ENCODE assay signal across 9 mouse cellular contexts in the genomic region with DNA sequence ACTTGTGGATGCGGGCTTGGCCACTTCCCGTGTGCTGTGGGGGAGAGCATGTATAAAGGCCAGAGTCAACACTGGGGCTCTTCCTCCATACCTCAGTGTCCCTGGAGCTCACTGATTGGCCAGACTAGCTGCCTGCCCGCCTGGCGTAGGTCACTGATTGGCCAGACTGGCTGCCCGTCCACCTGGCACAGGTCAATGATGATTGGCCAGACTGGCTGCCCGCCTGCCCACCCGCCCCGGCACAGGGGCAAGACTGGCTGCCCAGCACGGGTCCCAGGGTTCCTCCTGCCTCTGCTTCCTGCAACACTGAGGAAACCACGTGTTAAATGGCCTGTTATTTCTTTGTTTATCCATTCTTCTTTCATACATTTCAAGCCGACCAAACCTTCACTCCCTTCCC.
A peak's percentile ranks its signal among the peaks of the same experiment; 100 is the strongest.
DNase-seq lines count a peak whose midpoint lies in the region; ATAC-seq and TF ChIP-seq lines count a peak whose summit lies in the region.
"Had no signal": no experiment of that assay in that cellular context is flagged by ENCODE, and none has a peak within 500 bp of the region (broad histone marks: within the 10 kb centered on the region; RNA-seq: fewer than 3 reads in every experiment).

No protein-coding gene starts in this region.

- 38% methylated on average over 11 of the region's 11 CpGs for WGBS in forebrain, embryonic 11.5 days
- 52% methylated on average over 11 of the region's 11 CpGs for WGBS in forebrain, postnatal 0 days
- 57% methylated on average over 11 of the region's 11 CpGs for WGBS in cerebellum, adult 2 months
- 23% methylated on average over 11 of the region's 11 CpGs for WGBS in heart, embryonic 13.5 days
- WGBS in small intestine, adult 2 months = 44% methylated on average over 11 of the region's 11 CpGs

- peaks cover 30% of the 10 kb centered on the region for H3K4me1 ChIP-seq in forebrain, embryonic 11.5 days (replicated peaks; ENCODE audit: control insufficient read depth, insufficient read depth, low read length)
- H3K4me1 ChIP-seq in forebrain, postnatal 0 days (ENCODE audit: insufficient read depth) = peaks cover 11% of the 10 kb centered on the region
- H3K4me1 ChIP-seq in cerebellum, adult 2 months (ENCODE audit: control insufficient read depth, insufficient read depth, low read length) = peaks cover 9% of the 10 kb centered on the region; the same call in 1 of the 2 replicates
- H3K4me1 ChIP-seq in heart, embryonic 13.5 days = peaks cover 39% of the 10 kb centered on the region
- peaks cover 7% of the 10 kb centered on the region for H3K4me1 ChIP-seq in small intestine, adult 2 months (ENCODE audit: control insufficient read depth, insufficient read depth, insufficient read length, low read length)

- TF ChIP-seq POLR2A in cerebellum, adult 2 months (IDR thresholded peaks at IDR 0.05; ENCODE audit: borderline replicate concordance, insufficient read depth, low read length) = no peak
- TF ChIP-seq POLR2A in small intestine, adult 2 months (IDR thresholded peaks at IDR 0.05; ENCODE audit: low read depth, low read length) = no peak

- no peak overlapping the region for H3K9ac ChIP-seq in forebrain, embryonic 11.5 days (ENCODE audit: low read length)
- no peak overlapping the region for H3K9ac ChIP-seq in forebrain, postnatal 0 days
- H3K9ac ChIP-seq in heart, embryonic 13.5 days = no peak overlapping the region

- no peaks in the 10 kb centered on the region for H3K27me3 ChIP-seq in forebrain, embryonic 11.5 days (ENCODE audit: control insufficient read depth, insufficient read depth, low read length)
- no peaks in the 10 kb centered on the region for H3K27me3 ChIP-seq in forebrain, postnatal 0 days (ENCODE audit: insufficient read depth, low read length)
- H3K27me3 ChIP-seq in cerebellum, adult 2 months (ENCODE audit: control insufficient read depth, insufficient read depth, low read length) = no peaks in the 10 kb centered on the region
- H3K27me3 ChIP-seq in heart, embryonic 13.5 days (replicated peaks) = peaks cover 39% of the 10 kb centered on the region
- H3K27me3 ChIP-seq in small intestine, adult 2 months (ENCODE audit: control insufficient read depth, insufficient read depth, low read length) = no peaks in the 10 kb centered on the region

- H3K27ac ChIP-seq in forebrain, embryonic 11.5 days (ENCODE audit: low read depth, low read length) = no peak overlapping the region
- no peak overlapping the region for H3K27ac ChIP-seq in forebrain, postnatal 0 days (ENCODE audit: low read depth, low read length)
- no peak overlapping the region for H3K27ac ChIP-seq in cerebellum, adult 2 months (ENCODE audit: insufficient read depth, low read length)
- no peak overlapping the region for H3K27ac ChIP-seq in heart, embryonic 13.5 days (replicated peaks)
- H3K27ac ChIP-seq in small intestine, adult 2 months (ENCODE audit: insufficient read depth, low read depth, low read length) = peak overlapping the region; percentile 41; the same call in 1 of the 2 replicates
- H3K27ac ChIP-seq: limb, embryonic 13.5 days had no signal

- no peak overlapping the region for H3K4me2 ChIP-seq in forebrain, embryonic 11.5 days (ENCODE audit: low read depth, low read length, severe bottlenecking)
- H3K4me2 ChIP-seq in forebrain, postnatal 0 days (ENCODE audit: low read depth) = no peak overlapping the region
- H3K4me2 ChIP-seq in heart, embryonic 13.5 days = peak overlapping the region; percentile 48

- DNase-seq in forebrain, embryonic 11.5 days (ENCODE audit: low spot score) = peak; percentile 81
- DNase-seq in forebrain, postnatal 0 days = no peak
- DNase-seq in cerebellum, adult 2 months = peak; percentile 59 to 76
- peak; percentile 79 to 88 for DNase-seq in kidney, postnatal 4 days
- no peak for DNase-seq in frontal cortex, postnatal 25 days (ENCODE audit: low spot score in 2 of 2)
- no peak for DNase-seq in urinary bladder, postnatal 10 days (ENCODE audit: low spot score)

- H3K4me3 ChIP-seq in forebrain, embryonic 11.5 days (ENCODE audit: low read depth, low read length) = no peak overlapping the region
- no peak overlapping the region for H3K4me3 ChIP-seq in forebrain, postnatal 0 days (ENCODE audit: low read depth, low read length)
- no peak overlapping the region for H3K4me3 ChIP-seq in cerebellum, adult 2 months (replicated peaks; ENCODE audit: insufficient read depth, low read depth, low read length)
- peak overlapping the region; percentile 27 for H3K4me3 ChIP-seq in heart, embryonic 13.5 days
- H3K4me3 ChIP-seq in small intestine, adult 2 months (ENCODE audit: low read depth, low read length) = peak overlapping the region; percentile 44
- H3K4me3 ChIP-seq: limb, embryonic 13.5 days had no signal

- no peaks in the 10 kb centered on the region for H3K9me3 ChIP-seq in forebrain, embryonic 11.5 days (ENCODE audit: control insufficient read depth, low read length)
- no peaks in the 10 kb centered on the region for H3K9me3 ChIP-seq in forebrain, postnatal 0 days (ENCODE audit: low read length)
- H3K9me3 ChIP-seq in heart, embryonic 13.5 days = no peaks in the 10 kb centered on the region
- H3K9me3 ChIP-seq: limb, embryonic 13.5 days had no signal

- TF ChIP-seq CTCF in forebrain, postnatal 0 days (IDR thresholded peaks at IDR 0.05; ENCODE audit: low read depth) = no peak
- no peak for TF ChIP-seq CTCF in cerebellum, adult 2 months (IDR thresholded peaks at IDR 0.05; ENCODE audit: borderline replicate concordance, insufficient read depth, low read depth, low read length)
- TF ChIP-seq CTCF in small intestine, adult 2 months (IDR thresholded peaks at IDR 0.05; ENCODE audit: extremely low read depth, insufficient read length, insufficient replicate concordance, low read depth, low read length) = no peak

- no peaks in the 10 kb centered on the region; the same call in 1 of the 2 replicates for H3K36me3 ChIP-seq in forebrain, embryonic 11.5 days (ENCODE audit: control insufficient read depth, insufficient read depth, low read length)
- peaks cover 11% of the 10 kb centered on the region for H3K36me3 ChIP-seq in forebrain, postnatal 0 days (ENCODE audit: insufficient read depth)
- H3K36me3 ChIP-seq in heart, embryonic 13.5 days = peaks cover 13% of the 10 kb centered on the region
- H3K36me3 ChIP-seq in small intestine, adult 2 months (ENCODE audit: control insufficient read depth, insufficient read depth, low read length) = no peaks in the 10 kb centered on the region

- ATAC-seq in forebrain, embryonic 11.5 days (replicated peaks; ENCODE audit: low FRiP score) = 0 out of 2 replicates have a peak, but pooled peaks have one; percentile 25
- no peak for ATAC-seq in forebrain, postnatal 0 days
- peak; percentile 59; the same call in 1 of the 2 replicates for ATAC-seq in heart, embryonic 13.5 days (ENCODE audit: extremely low read depth, insufficient number of reproducible peaks, low FRiP score, low TSS enrichment)

Comparison
In these comparisons a context has a peak if more than half of its experiments do, and no peak if none do; other contexts are left out.
1. DNase-seq: peak in forebrain, embryonic 11.5 days (single experiment), cerebellum, adult 2 months (2 of 2) and kidney, postnatal 4 days (2 of 2); none in forebrain, postnatal 0 days (single experiment), frontal cortex, postnatal 25 days (0 of 2) and urinary bladder, postnatal 10 days (single experiment).
2. H3K4me3 ChIP-seq: peak in heart, embryonic 13.5 days (single experiment) and small intestine, adult 2 months (single experiment); none in forebrain, embryonic 11.5 days (single experiment), forebrain, postnatal 0 days (single experiment) and cerebellum, adult 2 months (single experiment).